Mouse (Mus musculus) left cerebral cortex, adult 11 months (tissue): ENCODE data around the gene Hyal5.
A peak's percentile ranks its signal among the peaks of the same experiment; 100 is the strongest.

ENCODE experiments used
- DNase-seq: peaks from one replicate; pipeline ENCODE4 v3.0.0; 2022; ENCODE audit warnings: low spot score

The Hyal5 gene

GRCm38 (mm10) chr6:24857697-24858096, at the start of gene Hyal5:
Hyal5 (plus strand) TSS chr6:24857997.
- DNase-seq = no peak

GRCm38 (mm10) chr6:24822070-24822469, 35.7 kb upstream of the Hyal5 start:
- DNase-seq = no peak

GRCm38 (mm10) chr6:24860320-24860719, 2.5 kb downstream of the Hyal5 start:
- no peak for DNase-seq

DNA sequence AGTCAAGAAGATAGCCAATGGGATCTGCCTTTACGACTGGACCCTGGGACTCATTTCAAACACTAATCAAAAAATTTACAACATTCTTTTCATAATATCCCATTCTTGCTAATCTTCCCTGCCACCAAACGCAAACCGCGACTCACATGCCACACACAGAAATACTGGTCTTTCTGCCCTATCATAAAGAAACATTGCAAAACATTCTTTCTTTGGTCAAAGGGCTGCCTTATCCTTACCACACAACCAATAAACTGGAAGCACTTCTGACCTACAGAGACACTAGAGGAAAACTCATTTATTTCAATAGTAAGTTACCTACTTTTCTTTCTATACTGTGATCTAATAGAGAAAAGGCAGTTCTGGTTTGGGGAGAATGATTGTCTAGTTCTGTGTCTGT, 5.9 kb downstream of the Hyal5 start:
- DNase-seq = no peak

DNA sequence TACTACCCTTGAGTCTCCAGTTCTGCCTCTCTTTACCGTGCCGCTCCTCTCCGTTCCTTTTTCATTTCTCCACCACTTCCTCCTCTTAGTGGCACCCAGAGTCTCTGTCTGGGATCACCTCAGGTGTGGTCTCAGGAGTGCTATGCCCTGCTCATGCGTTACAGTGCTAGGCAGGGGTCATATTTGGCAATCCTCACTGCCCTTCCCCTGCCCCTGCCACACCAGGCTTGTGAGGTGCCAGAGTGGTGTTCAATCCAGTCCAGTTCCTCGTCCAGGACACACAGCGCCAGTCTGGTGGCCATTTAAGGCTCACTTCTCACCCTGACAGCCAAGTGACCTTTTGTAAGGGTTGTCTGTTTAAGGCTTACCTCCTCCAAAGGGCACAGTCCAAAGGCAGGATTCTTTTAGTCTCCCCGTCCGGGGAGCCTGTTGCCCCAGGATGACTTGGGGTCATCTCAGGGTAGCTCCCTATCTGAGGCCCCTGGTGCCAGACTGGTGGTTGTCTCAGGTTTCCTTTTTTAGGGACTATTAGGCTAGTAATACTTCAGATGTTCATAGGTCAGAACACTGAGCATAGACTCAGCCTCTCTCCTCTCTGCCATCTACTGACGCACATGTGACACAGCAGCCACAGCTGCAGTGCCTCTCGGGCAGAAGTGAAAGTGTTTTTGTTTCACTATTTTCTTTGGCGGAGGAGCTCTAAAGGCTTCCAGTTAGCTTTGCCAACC, 36.5 kb downstream of the Hyal5 start:
- peak; percentile 24 for DNase-seq

DNA sequence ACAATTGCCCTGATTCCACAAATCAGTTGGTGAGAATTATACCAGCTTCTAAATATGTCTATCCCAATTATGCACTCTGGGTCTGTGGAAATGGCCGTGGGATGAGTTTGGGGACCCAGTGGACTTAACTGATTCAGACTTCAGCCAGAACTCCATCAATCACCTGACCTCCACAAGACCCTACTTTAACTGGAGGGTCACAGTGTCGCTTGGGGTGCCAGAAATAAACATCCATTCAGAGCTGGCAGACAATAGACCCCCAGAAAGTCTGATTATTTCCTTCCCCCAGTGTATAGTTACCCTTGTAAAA, 37.0 kb downstream of the Hyal5 start:
- DNase-seq = no peak

- no peak for DNase-seq
Measured at GRCm38 (mm10) chr6:24905101-24905500, 47.3 kb downstream of the Hyal5 start.

DNA sequence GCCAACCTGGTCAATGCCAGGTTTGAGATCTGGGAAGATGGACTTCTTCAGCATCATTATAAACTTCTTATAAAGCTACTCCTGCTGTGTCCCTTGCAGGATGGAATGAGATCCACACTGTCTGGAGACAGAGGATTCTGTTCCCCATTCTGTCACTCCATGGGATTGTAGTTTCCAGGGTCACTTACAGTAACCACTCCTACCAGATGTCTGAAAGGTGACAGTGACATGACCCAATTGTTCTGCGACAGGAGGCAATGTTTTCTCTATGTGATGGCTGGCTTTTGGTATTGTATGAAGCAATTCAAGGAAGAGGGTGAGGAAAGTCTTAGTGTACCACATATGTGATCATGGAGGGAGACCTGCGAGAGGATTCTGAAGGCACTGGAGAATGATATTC, 50.0 kb downstream of the Hyal5 start:
- no peak for DNase-seq

- no peak for DNase-seq
Measured at GRCm38 (mm10) chr6:24910016-24910727, 52.4 kb downstream of the Hyal5 start.

- no peak for DNase-seq
Measured at GRCm38 (mm10) chr6:24910728-24911105, 52.9 kb downstream of the Hyal5 start.

GRCm38 (mm10) chr6:24913591-24913990, 55.8 kb downstream of the Hyal5 start:
- no peak for DNase-seq

DNA sequence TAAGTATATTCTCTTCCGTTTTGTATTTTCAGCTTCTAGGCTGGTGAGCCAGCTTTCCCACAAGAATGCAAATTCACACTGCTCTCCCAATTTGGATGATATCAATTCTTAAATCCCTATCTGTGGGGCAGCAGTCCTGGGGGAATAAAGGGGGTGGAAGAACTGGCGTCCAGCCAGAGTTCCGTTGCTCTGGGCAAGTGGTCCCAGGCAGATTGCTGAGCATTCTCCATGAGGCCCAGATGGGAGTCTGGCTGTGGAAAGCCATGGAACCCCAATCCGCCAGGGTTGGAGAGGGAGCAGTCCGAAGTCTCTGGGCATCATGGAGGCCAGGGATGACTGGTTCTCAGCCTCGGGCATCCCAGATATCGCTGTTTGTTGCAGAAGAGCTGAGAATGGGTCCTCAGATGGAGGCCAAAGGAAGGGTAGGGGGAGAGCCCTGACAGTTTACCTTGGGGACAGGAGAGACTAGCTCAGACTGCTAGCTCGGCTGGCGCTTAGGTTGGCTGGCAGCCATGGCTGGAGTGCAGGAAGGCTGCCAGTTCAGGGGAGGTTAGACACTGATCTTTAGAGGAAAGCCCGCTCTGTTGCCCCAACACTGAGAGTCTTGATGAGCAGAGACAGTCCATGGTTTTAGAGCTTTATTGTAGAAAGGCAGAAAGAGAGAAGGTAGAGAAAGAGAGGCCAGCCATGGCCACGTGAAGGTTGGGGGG, 67.4 kb downstream of the Hyal5 start:
- no peak for DNase-seq
